Mouse (Mus musculus): ENCODE data around the gene Olfr503. TPM values are rescaled to one million over a fixed set of nuclear protein-coding genes. Genes with fewer than 3 reads are reported as not detected.
"Not testable (repeated sequence)": the region's sequence is repeated elsewhere in the genome, so short reads cannot be mapped to it uniquely, and the experiment has no call there.

Olfr503 gene
- polyA plus RNA-seq (2012; rRNA removed), result not detected in 2 replicates

- not testable (repeated sequence) for DNase-seq (ENCODE audit: low read depth, low spot score)
- WGBS, result 43% methylated on average over 1 of the region's 1 CpGs
These were observed at the start of gene Olfr503 for GRCm38 (mm10) chr7:108544227-108544626. TSS of gene Olfr503 (plus strand) at chr7:108544527.

- 66% methylated on average over 1 of the region's 1 CpGs for WGBS
- no peak for DNase-seq (ENCODE audit: low read depth, low spot score)
These were observed 19.4 kb upstream of the Olfr503 start, which contains the start of gene Olfr502 for GRCm38 (mm10) chr7:108524965-108525364. TSS of gene Olfr502 (minus strand) at chr7:108525065.

- whole genome bisulfite sequencing, result 85% methylated on average over 13 of the region's 13 CpGs
- no peak for DNase-seq (ENCODE audit: low read depth, low spot score)
These were observed 1.9 kb upstream of the Olfr503 start for GRCm38 (mm10) chr7:108542416-108542815.

DNA sequence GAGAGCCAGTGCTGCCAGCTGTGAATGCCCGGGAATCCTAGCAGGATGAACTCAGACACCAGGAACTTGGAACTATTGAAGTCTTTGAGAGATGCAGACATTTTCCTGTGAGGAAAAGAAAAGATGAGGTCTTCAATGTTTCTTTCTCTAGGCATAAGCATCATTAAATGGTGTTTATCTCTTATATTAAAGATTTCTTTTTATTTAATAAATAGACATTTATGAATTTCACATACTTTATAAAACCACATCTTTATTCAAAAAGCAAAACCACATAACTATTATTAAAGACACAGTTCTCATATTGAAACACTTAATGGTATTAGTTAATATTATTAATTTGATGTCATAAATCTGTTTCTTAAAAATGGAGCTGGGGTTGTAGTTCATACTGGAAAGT lies 21.4 kb downstream of the Olfr503 start, which contains the start of gene Olfr504:
Gene Olfr504 (minus strand): TSS at position 101 of the 400 bp plus-strand sequence.
- DNase-seq (ENCODE audit: low read depth, low spot score), result no peak
- WGBS, result 78% methylated on average over 1 of the region's 1 CpGs

GRCm38 (mm10) chr7:108589797-108590196 lies 45.5 kb downstream of the Olfr503 start:
- 97% methylated on average over 1 of the region's 1 CpGs for WGBS
- DNase-seq (ENCODE audit: low read depth, low spot score), result no peak

Other genes with a start within 250 kb of the Olfr503 start
- not detected in 2 replicates for gene Olfr491, start 231.1 kb upstream of the Olfr503 start, polyA plus RNA-seq (2012; rRNA removed)
- not detected in 2 replicates for gene Olfr492, start 220.9 kb upstream of the Olfr503 start, polyA plus RNA-seq (2012; rRNA removed)
- not detected in 2 replicates for gene Olfr493, start 197.5 kb upstream of the Olfr503 start, polyA plus RNA-seq (2012; rRNA removed)
- not detected in 2 replicates for gene Olfr494, start 179.2 kb upstream of the Olfr503 start, polyA plus RNA-seq (2012; rRNA removed)
- gene Olfr495, start 151.4 kb upstream of the Olfr503 start, polyA plus RNA-seq (2012; rRNA removed), result not detected in 2 replicates
- not detected in 2 replicates for gene Olfr497, start 124.1 kb upstream of the Olfr503 start, polyA plus RNA-seq (2012; rRNA removed)
- gene Olfr498, start 79.2 kb upstream of the Olfr503 start, polyA plus RNA-seq (2012; rRNA removed), result not detected in 2 replicates
- gene Olfr502, start 19.5 kb upstream of the Olfr503 start, polyA plus RNA-seq (2012; rRNA removed), result not detected in 2 replicates
- not detected in 2 replicates for gene Olfr504, start 21.3 kb downstream of the Olfr503 start, polyA plus RNA-seq (2012; rRNA removed)
- not detected in 2 replicates for gene Olfr506, start 66.3 kb downstream of the Olfr503 start, polyA plus RNA-seq (2012; rRNA removed)
- not detected in 2 replicates for gene Olfr507, start 77.3 kb downstream of the Olfr503 start, polyA plus RNA-seq (2012; rRNA removed)
- gene Olfr508, start 85.5 kb downstream of the Olfr503 start, polyA plus RNA-seq (2012; rRNA removed), result not detected in 2 replicates
- gene Olfr509, start 107.4 kb downstream of the Olfr503 start, polyA plus RNA-seq (2012; rRNA removed), result not detected in 2 replicates
- gene Olfr510, start 121.9 kb downstream of the Olfr503 start, polyA plus RNA-seq (2012; rRNA removed), result not detected in 2 replicates
- gene Olfr512, start 168.8 kb downstream of the Olfr503 start, polyA plus RNA-seq (2012; rRNA removed), result not detected in 2 replicates
- gene Olfr513, start 206.4 kb downstream of the Olfr503 start, polyA plus RNA-seq (2012; rRNA removed), result not detected in 2 replicates

Measured in large intestine, adult 2 months (tissue).